Mouse (Mus musculus) small intestine, adult 2 months (tissue): ENCODE results near the gene Cc2d1a.

Experiments
- CTCF ChIP-seq: fragments of 200-500 bp; IDR thresholded peaks from 2 replicates; pipeline ENCODE4 v1.5.1; 2012; ENCODE audit warnings: low read depth, mild to moderate bottlenecking, control low read depth, inconsistent platforms, low read length, moderate library complexity, mixed read lengths; ENCODE audit not compliant: insufficient replicate concordance, insufficient read length; ENCODE audit errors: extremely low read depth
- POLR2A ChIP-seq: fragments of 200-500 bp; IDR thresholded peaks from 2 replicates; pipeline ENCODE4 v1.6.1; 2012; ENCODE audit warnings: low read depth, mild to moderate bottlenecking, control low read depth, inconsistent platforms, low read length, moderate library complexity

GRCm38 (mm10) chr8:84186547-84186946, 38.8 kb upstream of the Cc2d1a start:
- TF ChIP-seq CTCF (peak; percentile 93), POLR2A (no peak)
